Mouse (Mus musculus): ENCODE results near the gene Rrp1.

Rrp1 gene

DNA sequence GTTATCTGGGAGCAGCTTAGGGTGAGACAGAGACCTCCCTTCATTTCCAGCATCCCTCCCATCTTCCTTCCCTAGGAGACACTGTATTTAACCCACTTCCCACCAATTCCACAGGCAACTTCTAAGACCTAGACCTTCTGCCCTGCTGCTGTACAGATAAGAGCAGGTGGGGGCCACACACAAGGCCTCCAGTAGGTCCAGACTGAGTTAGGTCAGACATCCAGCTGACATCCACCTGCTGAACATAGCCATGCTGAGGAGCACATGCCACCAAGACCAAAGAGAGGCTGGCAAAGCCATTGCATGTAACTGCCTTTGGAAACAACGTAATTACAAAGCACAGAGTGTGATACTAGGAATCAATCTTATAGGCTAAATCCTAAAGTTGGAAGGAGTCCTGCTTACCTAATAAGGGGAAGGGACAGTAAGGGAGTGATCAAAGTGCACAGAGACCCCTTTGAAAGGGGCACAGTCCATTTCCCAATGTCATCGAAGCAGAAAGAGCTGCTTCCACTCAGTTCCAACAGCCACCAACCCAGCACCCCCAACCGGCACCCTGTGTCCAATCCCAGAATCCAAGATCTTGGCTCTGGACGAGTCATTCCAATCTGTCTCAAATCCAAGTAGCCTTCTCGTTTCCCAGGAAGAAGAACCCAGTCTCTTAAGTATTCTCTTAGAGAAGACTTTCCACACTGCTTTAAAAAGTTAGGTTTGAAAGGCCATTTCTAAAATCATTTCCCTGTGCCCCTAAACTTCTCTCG lies 61.9 kb downstream of the Rrp1 start:
- DNase-seq (ENCODE audit: low spot score in 2 of 2), result no peak
